Mouse (Mus musculus) layer of hippocampus, adult 2 months (tissue): ENCODE results near the gene Chd4. TPM values are rescaled to one million over a fixed set of nuclear protein-coding genes. Genes with fewer than 3 reads are reported as not detected.
"Not testable (repeated sequence)": the region's sequence is repeated elsewhere in the genome, so short reads cannot be mapped to it uniquely, and the experiment has no call there.

ENCODE experiments used
- DNase-seq, 2 experiments: peaks; one replicate each; pipeline ENCODE4 v3.0.0; 2022; ENCODE audit warnings: low spot score in 2 of 2
- H3K27ac ChIP-seq: fragments of 200-600 bp; 2 replicates; pipeline ENCODE4 v1.8.1; 2022
- H3K4me3 ChIP-seq: fragments of 200-600 bp; 2 replicates; pipeline ENCODE4 v1.8.1; 2022; ENCODE audit warnings: mild to moderate bottlenecking
- CTCF ChIP-seq: fragments of 200-600 bp; conservative IDR thresholded peaks from 2 replicates; pipeline ENCODE4 v1.8.1; 2022; ENCODE audit warnings: antibody characterized with exemption, mild to moderate bottlenecking, moderate library complexity
- long read RNA-seq, 2 experiments: library from polyadenylated mRNA; stranded (forward); transcript quantifications; one replicate each; pipeline ENCODE4 v2.0.0; 2021; ENCODE audit warnings: borderline mapping rate in 2 of 2
- total RNA-seq, 2 experiments: library from RNA; stranded (reverse); gene quantifications; 2 replicates each; pipeline ENCODE4 v1.2.3; 2021

Chd4 gene
- 100 to 1,000 TPM; 176 to 185 TPM for total RNA-seq
- long read RNA-seq, experiment 1, full-length matches to known transcripts = 3 of 18 reads
- long read RNA-seq, experiment 1, partial matches to known transcripts = 10 of 18 reads
- long read RNA-seq, experiment 1, other reads (novel, unspliced or antisense) = 5 of 18 reads
- long read RNA-seq, experiment 2, full-length matches to known transcripts = 2 of 15 reads
- long read RNA-seq, experiment 2, partial matches to known transcripts = 7 of 15 reads
- long read RNA-seq, experiment 2, other reads (novel, unspliced or antisense) = 6 of 15 reads

DNA sequence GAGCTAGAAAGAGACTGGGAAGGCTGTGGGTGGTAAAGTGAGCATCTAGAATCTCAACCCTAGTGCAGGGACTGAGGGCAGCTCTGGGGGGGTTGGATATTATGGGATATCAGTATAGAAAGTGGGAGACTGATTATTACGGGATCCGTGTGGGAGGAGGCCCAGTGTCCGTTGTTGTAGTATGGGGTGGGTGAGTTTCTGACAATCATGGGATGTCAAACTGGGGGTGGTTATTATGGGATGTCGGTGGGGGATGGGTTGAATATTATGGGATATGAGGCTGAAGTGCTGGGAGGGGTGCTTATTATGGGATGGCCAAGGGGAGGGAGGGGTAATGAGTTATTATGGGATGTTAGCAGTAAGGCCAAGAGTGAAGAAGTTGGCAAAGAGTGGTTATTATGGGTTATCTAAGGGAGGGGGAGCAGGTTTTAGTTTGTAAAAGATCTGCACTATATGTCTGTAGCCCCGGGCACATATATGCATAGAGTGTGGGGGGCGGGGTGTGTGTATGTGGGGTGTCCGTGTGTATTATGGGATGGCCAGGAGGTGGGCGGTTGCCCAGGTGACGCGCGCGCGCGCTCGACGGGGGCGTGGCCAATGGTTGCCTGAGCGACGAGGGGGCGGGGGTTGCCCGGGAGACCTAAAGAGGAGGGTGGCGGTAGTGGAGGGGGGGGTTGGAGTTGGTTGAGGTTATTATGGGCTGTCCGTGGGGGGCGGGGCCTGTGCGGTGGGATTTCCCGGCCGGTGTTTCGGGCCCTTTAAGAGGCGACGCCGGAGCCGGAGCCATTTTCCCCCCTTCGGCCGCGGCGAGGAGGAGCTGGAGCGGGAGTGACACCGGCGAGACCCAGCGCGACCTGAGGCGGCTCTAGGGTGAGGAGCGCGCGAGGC, at the start of gene Chd4:
TSS of gene Chd4 (plus strand) at position 591 of the 888 bp plus-strand sequence.
- Histone ChIP-seq H3K27ac (peak within 1 kb of the TSS; percentile 98), H3K4me3 (peak within 1 kb of the TSS; percentile 85)
- DNase-seq = peak; percentile 93 to 96
- 0 out of 2 replicates have a peak, but pooled peaks have one; percentile 7 for TF ChIP-seq CTCF

DNA sequence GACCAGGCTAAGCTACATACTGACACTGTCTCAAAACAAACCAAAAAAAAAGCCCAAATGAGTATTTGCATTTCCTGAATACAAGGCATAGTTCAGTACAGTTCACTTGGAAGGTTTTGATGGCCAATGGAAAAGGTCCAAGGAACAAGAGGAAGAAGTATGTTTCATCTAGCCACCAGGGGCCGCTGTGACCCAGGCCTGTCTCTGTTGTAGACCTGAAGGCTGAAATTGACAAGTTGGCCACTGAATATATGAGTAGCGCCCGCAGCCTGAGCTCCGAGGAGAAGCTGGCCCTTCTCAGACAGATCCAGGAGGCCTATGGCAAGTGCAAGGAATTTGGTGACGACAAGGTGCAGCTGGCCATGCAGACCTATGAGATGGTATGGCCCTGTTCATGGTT, 49.1 kb upstream of the Chd4 start:
- peak; percentile 94 for TF ChIP-seq CTCF
- no peak overlapping the region for H3K4me3 ChIP-seq
- DNase-seq = peak; percentile 58 to 83
- no peak overlapping the region for H3K27ac ChIP-seq

- peak in 1 of 2 experiments; percentile 29 for DNase-seq
- H3K4me3 ChIP-seq = no peak within 1 kb of the TSS
- no peak within 1 kb of the TSS for H3K27ac ChIP-seq
- TF ChIP-seq CTCF = no peak
Observed at GRCm38 (mm10) chr6:125049678-125050077, 46.1 kb upstream of the Chd4 start, which contains the start of gene Acrbp. Gene Acrbp, plus strand, starts transcription at chr6:125049689.

DNA sequence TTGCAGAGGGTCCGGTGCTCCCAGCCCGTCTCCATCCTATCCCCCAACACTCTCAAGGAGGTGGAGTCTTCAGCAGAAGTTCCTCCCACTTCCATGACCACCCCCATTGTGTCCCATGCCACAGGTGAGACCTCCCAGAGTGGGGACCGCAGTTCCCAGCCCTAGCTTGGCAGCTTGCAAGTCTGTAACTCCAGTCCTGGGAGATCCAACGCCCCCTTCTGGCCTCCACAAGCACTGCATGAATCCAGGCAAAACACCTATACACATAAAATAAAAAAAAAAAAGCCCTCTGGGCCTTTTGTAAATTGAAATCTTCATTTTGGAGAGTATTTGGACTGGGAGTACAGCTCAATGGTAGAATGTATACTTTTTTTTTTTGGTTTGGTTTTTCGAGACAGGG, 44.5 kb upstream of the Chd4 start:
- Histone ChIP-seq H3K27ac (no peak overlapping the region), H3K4me3 (no peak overlapping the region)
- peak; percentile 71 for TF ChIP-seq CTCF
- DNase-seq = no peak

DNA sequence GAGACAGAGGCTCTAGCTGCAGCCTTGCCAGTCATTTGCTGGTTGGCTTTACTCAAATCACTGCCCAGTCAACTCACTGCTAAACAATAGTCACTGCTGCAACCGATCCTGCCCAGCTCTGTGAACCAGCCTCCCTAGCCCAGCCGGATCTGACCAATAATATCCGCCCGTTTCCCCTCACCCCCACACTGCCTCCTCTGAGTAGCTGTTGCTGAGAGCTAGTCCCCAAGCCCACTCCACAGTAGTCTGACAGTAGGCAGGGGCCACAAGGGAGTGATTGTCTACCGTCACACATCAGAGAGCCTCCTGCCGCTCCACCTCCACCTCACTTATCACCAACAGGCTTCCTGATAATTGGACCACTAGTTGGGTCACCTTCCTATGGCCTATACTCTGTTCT, 34.3 kb upstream of the Chd4 start:
- Histone ChIP-seq H3K27ac (no peak overlapping the region), H3K4me3 (no peak overlapping the region)
- no peak for DNase-seq
- no peak for TF ChIP-seq CTCF

- Histone ChIP-seq H3K27ac (no peak overlapping the region), H3K4me3 (no peak overlapping the region)
- DNase-seq = no peak
- TF ChIP-seq CTCF = no peak
Observed at GRCm38 (mm10) chr6:125062511-125062910, 33.3 kb upstream of the Chd4 start.

- no peak for DNase-seq
- Histone ChIP-seq H3K4me3 (no peak overlapping the region), H3K27ac (no peak overlapping the region)
- TF ChIP-seq CTCF = no peak
Observed at GRCm38 (mm10) chr6:125063906-125064305, 31.9 kb upstream of the Chd4 start.

- H3K27ac ChIP-seq, DNase-seq, H3K4me3 ChIP-seq: not testable (repeated sequence)
Observed at GRCm38 (mm10) chr6:125065223-125065622, 30.6 kb upstream of the Chd4 start.

- no peak for TF ChIP-seq CTCF
- no peak within 1 kb of the TSS for H3K4me3 ChIP-seq
- no peak for DNase-seq
- no peak within 1 kb of the TSS for H3K27ac ChIP-seq
Observed at GRCm38 (mm10) chr6:125067571-125067995, 28.2 kb upstream of the Chd4 start, which contains the start of gene Lpar5. Gene Lpar5, plus strand, starts transcription at chr6:125067920.

- Histone ChIP-seq H3K27ac (peak overlapping the region; percentile 75), H3K4me3 (no peak overlapping the region)
- no peak for DNase-seq
- no peak for TF ChIP-seq CTCF
Observed at GRCm38 (mm10) chr6:125071170-125071895, 24.4 kb upstream of the Chd4 start.

DNA sequence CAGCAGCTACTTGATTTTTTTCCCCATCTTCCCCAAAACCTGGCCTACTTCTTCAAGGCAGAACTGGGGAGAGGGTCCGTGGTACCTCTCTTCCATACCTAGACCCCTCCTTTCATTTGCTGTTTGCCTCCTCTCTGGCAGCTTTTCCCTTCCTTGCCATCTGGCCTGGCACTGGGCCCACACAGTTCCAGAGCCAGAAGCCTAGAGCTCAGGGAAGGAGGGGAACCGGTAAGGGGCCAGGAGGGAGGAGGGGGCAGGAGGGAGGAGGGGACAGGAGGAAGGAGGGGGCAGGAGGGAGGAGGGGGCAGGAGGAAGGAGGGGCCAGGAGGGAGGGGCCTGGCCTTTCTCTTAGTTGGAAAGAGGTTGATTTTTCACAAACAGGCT, 23.9 kb upstream of the Chd4 start:
- H3K27ac ChIP-seq = peak overlapping the region; percentile 75

GRCm38 (mm10) chr6:125073825-125074224, 22.0 kb upstream of the Chd4 start:
- no peak overlapping the region for H3K27ac ChIP-seq
- TF ChIP-seq CTCF = no peak
- H3K4me3 ChIP-seq = no peak overlapping the region
- DNase-seq = no peak

More for the DNA sequence above, 23.9 kb upstream of the Chd4 start:
- no peak for TF ChIP-seq CTCF
- H3K4me3 ChIP-seq = no peak overlapping the region
- DNase-seq = peak; percentile 70 to 79

DNA sequence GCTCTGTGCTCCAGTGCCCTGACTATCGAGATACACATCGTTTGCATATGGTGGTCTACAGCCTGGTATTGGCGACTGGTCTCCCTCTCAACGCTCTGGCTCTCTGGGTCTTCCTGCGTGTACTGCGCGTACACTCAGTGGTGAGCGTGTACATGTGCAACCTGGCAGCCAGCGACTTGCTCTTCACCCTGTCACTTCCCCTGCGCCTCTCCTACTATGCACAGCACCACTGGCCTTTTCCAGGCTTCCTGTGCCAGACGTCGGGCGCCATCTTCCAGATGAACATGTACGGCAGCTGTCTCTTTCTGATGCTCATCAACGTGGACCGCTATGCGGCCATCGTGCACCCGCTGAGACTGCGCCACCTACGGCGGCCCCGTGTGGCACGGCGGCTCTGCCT, 14.4 kb upstream of the Chd4 start:
- Histone ChIP-seq H3K4me3 (peak overlapping the region; percentile 47), H3K27ac (peak overlapping the region; percentile 74)
- TF ChIP-seq CTCF = no peak
- no peak for DNase-seq
